Mouse (Mus musculus) adrenal gland, adult 18-20 months (tissue): ENCODE results near the gene Mrfap1. TPM values are rescaled to one million over a fixed set of nuclear protein-coding genes. Genes with fewer than 3 reads are reported as not detected.

ENCODE experiments used
- DNase-seq, 2 experiments: peaks; one replicate each; pipeline ENCODE4 v3.0.0; 2021 to 2022; ENCODE audit warnings: low spot score in 2 of 2
- long read RNA-seq, 2 experiments: library from polyadenylated mRNA; stranded (forward); transcript quantifications; one replicate each; pipeline ENCODE4 v2.0.0; 2021
- total RNA-seq, 2 experiments: library from RNA; stranded (reverse); gene quantifications; 1 replicate in 1 of 2; 2 replicates in 1 of 2; pipeline ENCODE4 v1.2.3; 2021

The Mrfap1 gene
- 100 to 1,000 TPM; 581 to 655 TPM for total RNA-seq
- long read RNA-seq, experiment 1, transcript Mrfap1-201 (2 exons, 1,648 nt): major isoform, 346 of 363 reads
- long read RNA-seq, experiment 1, partial matches to known transcripts: 0 of 363 reads
- long read RNA-seq, experiment 1, other reads (novel, unspliced or antisense): 17 of 363 reads
- long read RNA-seq, experiment 2, transcript Mrfap1-201 (2 exons, 1,648 nt): major isoform, 819 of 840 reads
- long read RNA-seq, experiment 2, partial matches to known transcripts: 0 of 840 reads
- long read RNA-seq, experiment 2, other reads (novel, unspliced or antisense): 21 of 840 reads

GRCm38 (mm10) chr5:36796296-36797014 lies at the start of gene Mrfap1:
Gene Mrfap1, minus strand, starts transcription at chr5:36796772.
- peak; percentile 95 to 96 for DNase-seq

- DNase-seq: no peak
Observed at GRCm38 (mm10) chr5:36844490-36844889, 47.9 kb upstream of the Mrfap1 start.

GRCm38 (mm10) chr5:36841701-36842100 lies 45.1 kb upstream of the Mrfap1 start:
- no peak for DNase-seq

GRCm38 (mm10) chr5:36840092-36840491 lies 43.5 kb upstream of the Mrfap1 start:
- no peak for DNase-seq

GRCm38 (mm10) chr5:36839602-36840001 lies 43.0 kb upstream of the Mrfap1 start:
- DNase-seq: no peak

GRCm38 (mm10) chr5:36839032-36839431 lies 42.5 kb upstream of the Mrfap1 start:
- no peak for DNase-seq

- peak; percentile 70 to 77 for DNase-seq
Observed at GRCm38 (mm10) chr5:36835933-36836332, 39.4 kb upstream of the Mrfap1 start.

- DNase-seq: no peak
Observed at GRCm38 (mm10) chr5:36831272-36831671, 34.7 kb upstream of the Mrfap1 start.

- peak; percentile 94 to 98 for DNase-seq
Observed at GRCm38 (mm10) chr5:36829913-36830879, 33.6 kb upstream of the Mrfap1 start, which contains the start of gene Man2b2. Gene Man2b2, minus strand, starts transcription at chr5:36830653.

GRCm38 (mm10) chr5:36829098-36829497 lies 32.5 kb upstream of the Mrfap1 start:
- no peak for DNase-seq

GRCm38 (mm10) chr5:36822907-36823306 lies 26.3 kb upstream of the Mrfap1 start:
- DNase-seq: no peak

GRCm38 (mm10) chr5:36820142-36820541 lies 23.6 kb upstream of the Mrfap1 start:
- DNase-seq: peak; percentile 46 to 60

GRCm38 (mm10) chr5:36819742-36820141 lies 23.2 kb upstream of the Mrfap1 start:
- DNase-seq: no peak

GRCm38 (mm10) chr5:36817738-36818137 lies 21.2 kb upstream of the Mrfap1 start:
- DNase-seq: no peak

GRCm38 (mm10) chr5:36814554-36814953 lies 18.0 kb upstream of the Mrfap1 start:
- DNase-seq: no peak

- DNase-seq: peak; percentile 57 to 63
Observed at GRCm38 (mm10) chr5:36811413-36811812, 14.8 kb upstream of the Mrfap1 start.

GRCm38 (mm10) chr5:36810634-36811033 lies 14.1 kb upstream of the Mrfap1 start:
- DNase-seq: no peak

- no peak for DNase-seq
Observed at GRCm38 (mm10) chr5:36809123-36809522, 12.6 kb upstream of the Mrfap1 start.

GRCm38 (mm10) chr5:36807106-36807505 lies 10.5 kb upstream of the Mrfap1 start:
- DNase-seq: no peak

GRCm38 (mm10) chr5:36797291-36797690 lies 719 bp upstream of the Mrfap1 start:
- no peak for DNase-seq

- peak; percentile 72 for DNase-seq
Observed at GRCm38 (mm10) chr5:36795647-36796295, 801 bp downstream of the Mrfap1 start.
